Mouse (Mus musculus): ENCODE measurements around the gene Qsox1. TPM values are rescaled to one million over a fixed set of nuclear protein-coding genes. Genes with fewer than 3 reads are reported as not detected.

Qsox1 gene
- polyA plus RNA-seq, 1 experiment from 2014 or later: 24.4 TPM

DNA sequence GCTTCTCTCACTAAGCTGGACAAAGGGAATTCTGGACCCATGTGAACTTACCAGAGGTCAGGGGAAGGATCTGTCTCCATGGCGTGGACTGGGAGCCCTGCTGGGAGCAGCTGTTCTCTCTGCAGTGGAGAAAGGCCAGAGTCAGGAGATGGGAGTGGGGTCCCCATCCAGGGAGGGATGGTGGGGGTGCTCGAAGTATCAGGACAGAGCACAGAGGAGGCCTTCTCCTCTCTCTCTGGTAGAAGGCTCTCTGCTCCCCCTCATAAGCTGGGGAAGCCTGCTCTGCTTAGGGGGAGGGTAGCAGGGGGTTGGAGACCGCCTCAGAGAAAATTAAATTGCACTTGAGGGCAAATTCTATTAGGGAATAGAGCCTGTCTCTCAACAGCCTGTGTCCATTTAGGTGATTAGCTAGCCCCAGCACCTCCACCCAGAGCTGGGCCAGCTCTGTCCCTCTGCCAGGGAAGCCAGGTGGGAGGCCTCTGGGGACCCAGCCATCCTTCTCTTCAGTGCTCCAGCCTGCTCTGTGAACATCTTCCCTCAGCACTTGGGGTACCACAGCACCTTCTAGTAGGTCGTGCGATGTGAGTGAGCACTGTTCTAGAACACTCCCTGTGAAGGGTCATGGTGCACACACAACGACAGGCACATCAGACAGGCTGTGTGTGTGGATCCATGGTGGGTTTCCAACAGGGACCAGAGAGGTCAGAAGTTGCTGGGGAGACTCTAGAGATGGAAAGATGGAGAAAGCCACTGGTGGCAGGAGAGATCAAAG is 61.0 kb downstream of the Qsox1 start, which contains the start of gene Lhx4:
TSS of gene Lhx4 (minus strand) at position 201 of the 772 bp plus-strand sequence.
- Histone ChIP-seq H3K4me1 (replicated peaks) (peaks cover 27% of the 10 kb centered on the region), H3K9me3 (no peaks in the 10 kb centered on the region), H3K36me3 (no peaks in the 10 kb centered on the region), H3K4me3 (peak within 1 kb of the TSS; percentile 23), H3K27ac (peak within 1 kb of the TSS; percentile 73), H3K27me3 (ENCODE audit: insufficient read depth, poor library complexity, severe bottlenecking) (peaks cover 86% of the 10 kb centered on the region)
- peak; percentile 13 for DNase-seq (ENCODE audit: low spot score)
- WGBS: 68% methylated on average over 6 of the region's 6 CpGs

DNA sequence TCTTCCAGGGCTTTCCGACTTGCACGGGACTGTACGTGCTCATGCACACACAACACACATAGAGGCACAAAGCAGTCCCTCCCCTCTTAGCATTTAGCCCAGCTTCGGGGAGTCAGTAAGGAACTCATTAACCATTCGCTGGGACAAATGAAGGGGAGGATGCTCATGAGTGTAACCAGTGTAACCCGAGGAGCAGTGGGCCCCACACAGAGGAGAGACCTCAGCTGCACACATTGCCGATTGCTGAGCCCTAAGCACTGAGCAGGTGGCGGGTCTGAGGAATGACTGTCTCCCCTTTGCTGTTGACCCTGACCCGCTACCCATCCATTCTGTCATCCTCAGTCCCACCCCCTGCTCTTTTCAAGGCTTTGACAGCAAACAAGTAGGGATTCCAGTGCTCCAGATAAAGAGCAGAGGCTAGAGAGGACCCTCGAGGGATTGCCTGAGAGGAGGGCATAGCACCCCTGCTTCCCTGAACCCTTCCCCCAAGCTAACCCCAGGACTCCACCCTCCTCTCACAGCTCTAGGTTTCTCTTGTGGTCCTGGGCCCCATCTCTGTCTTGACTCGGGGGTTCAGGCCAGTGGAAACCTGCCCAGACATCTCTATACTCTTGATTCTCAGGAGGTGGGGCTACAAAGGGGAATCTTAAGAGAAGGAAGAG is 62.0 kb downstream of the Qsox1 start:
- Histone ChIP-seq H3K4me3 (peak overlapping the region; percentile 23), H3K27me3 (ENCODE audit: insufficient read depth, poor library complexity, severe bottlenecking) (peaks cover 96% of the 10 kb centered on the region), H3K9me3 (no peaks in the 10 kb centered on the region), H3K27ac (peak overlapping the region; percentile 73), H3K36me3 (no peaks in the 10 kb centered on the region), H3K4me1 (replicated peaks) (peaks cover 28% of the 10 kb centered on the region)
- DNase-seq (ENCODE audit: low spot score): peak; percentile 52
- WGBS: 13% methylated on average over 11 of the region's 11 CpGs

DNA sequence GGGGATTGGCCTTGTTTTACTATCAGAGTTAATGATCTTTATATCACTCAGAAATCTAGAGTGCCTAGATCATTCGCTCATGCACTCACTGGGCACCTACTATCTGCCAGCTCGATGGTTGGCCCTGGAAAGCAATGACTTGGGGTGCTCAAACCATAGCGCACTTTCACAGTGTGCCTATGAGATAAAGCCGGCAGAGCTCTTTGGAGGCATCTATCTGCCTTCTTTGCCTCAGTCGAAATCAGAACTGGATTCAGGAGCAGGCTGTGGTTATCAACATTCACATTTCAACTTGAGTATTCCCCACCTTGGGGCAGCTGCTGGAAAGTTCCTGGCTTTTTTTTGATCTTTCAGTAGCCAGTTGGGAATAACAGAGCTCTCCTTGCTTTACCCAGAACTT is 64.8 kb downstream of the Qsox1 start:
- no peak overlapping the region for H3K4me3 ChIP-seq
- 76% methylated on average over 5 of the region's 5 CpGs for WGBS
- peaks cover 33% of the 10 kb centered on the region for H3K4me1 ChIP-seq (replicated peaks)
- H3K36me3 ChIP-seq: no peaks in the 10 kb centered on the region
- no peaks in the 10 kb centered on the region for H3K9me3 ChIP-seq
- no peak overlapping the region for H3K27ac ChIP-seq
- peaks cover 100% of the 10 kb centered on the region for H3K27me3 ChIP-seq (ENCODE audit: insufficient read depth, poor library complexity, severe bottlenecking)
- no peak for DNase-seq (ENCODE audit: low spot score)

DNA sequence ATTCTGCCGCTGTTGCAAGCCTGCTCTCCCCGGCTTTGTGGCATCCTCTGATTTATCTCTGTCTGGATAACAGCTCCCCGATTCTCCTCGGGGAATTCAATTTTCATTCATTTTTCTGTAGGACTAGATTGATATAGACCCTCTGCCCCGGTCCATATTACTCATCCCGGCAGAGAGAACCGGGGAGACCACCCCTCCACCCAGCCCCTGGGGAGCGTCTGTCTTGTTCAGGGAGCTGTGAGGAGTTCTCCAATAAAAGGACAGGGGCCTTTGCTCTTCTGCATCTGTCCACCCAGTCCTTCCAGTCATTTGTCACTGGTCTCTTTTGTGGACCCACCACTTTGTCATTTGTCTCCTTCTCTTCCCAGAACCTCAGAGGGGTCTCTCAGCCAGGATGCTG is 65.7 kb downstream of the Qsox1 start:
- Histone ChIP-seq H3K27ac (no peak overlapping the region), H3K27me3 (ENCODE audit: insufficient read depth, poor library complexity, severe bottlenecking) (peaks cover 100% of the 10 kb centered on the region), H3K4me1 (replicated peaks) (peaks cover 42% of the 10 kb centered on the region), H3K9me3 (no peaks in the 10 kb centered on the region), H3K36me3 (no peaks in the 10 kb centered on the region), H3K4me3 (no peak overlapping the region)
- no peak for DNase-seq (ENCODE audit: low spot score)
- 14% methylated on average over 8 of the region's 8 CpGs for WGBS

DNA sequence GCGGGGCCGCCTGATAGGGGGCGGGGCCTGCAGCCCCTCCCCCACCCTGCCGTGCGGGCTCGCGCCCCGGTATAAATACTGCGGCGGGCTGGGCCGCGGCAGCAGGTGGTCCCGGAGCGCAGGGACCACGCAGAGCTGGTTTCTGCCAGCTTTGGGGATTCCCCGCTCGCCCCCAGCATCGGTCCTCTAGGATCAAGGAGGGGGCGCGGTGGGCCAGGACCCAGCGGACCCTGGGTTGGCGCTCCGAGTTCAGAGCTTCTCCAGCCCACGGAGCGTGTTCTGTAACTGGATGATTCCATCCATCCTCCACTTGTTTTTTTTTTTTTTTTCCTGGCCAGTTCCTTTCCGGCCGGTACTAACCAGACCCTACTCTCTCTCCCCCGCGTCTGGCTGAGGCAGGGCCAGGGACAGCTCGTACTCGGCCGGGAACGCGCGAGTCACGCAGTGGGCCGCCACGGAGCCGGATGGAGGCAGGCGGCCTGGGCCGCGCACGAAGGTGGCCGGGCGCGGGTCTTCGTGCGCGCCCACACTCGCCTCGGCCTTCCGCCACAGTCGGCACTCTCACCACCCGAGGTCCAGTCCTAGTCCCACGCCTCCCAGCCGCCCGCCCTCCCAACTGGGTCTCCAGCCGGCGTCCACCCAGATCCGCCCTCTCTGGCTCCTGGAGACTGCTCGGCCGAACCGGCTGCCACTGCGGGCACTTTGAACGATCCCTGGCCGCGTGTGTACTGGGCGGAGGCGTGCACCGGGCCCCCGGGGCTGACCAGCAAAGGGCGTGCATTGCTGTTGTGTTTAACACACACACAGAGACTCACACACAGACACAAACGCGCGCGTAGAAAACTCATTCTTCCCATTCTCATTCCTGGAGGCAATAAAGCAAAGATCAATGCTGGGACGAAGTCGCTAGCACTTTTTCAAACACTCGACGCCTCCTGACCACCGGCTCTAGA is 70.0 kb downstream of the Qsox1 start:
- Histone ChIP-seq H3K4me3 (peak overlapping the region; percentile 62), H3K27ac (peak overlapping the region; percentile 56), H3K27me3 (ENCODE audit: insufficient read depth, poor library complexity, severe bottlenecking) (peaks cover 100% of the 10 kb centered on the region), H3K4me1 (replicated peaks) (peaks cover 42% of the 10 kb centered on the region), H3K36me3 (no peaks in the 10 kb centered on the region), H3K9me3 (no peaks in the 10 kb centered on the region)
- WGBS: under 1% methylated on average over 81 of the region's 81 CpGs
- peak; percentile 70 for DNase-seq (ENCODE audit: low spot score)

DNA sequence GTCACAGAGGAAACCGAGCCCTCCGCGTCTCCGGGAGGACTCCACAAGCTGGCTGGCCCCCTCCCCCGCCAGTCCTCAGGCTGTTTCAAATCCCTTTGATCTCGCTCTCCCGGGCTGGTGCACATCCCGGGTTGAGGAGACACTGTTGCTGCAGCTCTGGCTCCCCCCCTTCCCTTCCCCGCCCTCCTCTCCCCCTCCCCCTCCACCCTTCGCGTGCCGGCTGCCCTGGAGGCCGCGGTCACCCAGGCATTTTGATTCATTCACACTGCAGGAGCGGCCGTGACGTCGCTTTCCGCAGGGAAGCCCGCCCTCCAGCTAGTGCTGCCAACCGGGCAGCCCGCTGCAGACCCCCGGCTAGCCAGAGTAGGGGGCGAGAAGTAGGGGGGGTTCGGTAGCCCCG is 70.7 kb downstream of the Qsox1 start:
- DNase-seq (ENCODE audit: low spot score): peak; percentile 78
- peak overlapping the region; percentile 56 for H3K27ac ChIP-seq
- under 1% methylated on average over 26 of the region's 26 CpGs for WGBS

DNA sequence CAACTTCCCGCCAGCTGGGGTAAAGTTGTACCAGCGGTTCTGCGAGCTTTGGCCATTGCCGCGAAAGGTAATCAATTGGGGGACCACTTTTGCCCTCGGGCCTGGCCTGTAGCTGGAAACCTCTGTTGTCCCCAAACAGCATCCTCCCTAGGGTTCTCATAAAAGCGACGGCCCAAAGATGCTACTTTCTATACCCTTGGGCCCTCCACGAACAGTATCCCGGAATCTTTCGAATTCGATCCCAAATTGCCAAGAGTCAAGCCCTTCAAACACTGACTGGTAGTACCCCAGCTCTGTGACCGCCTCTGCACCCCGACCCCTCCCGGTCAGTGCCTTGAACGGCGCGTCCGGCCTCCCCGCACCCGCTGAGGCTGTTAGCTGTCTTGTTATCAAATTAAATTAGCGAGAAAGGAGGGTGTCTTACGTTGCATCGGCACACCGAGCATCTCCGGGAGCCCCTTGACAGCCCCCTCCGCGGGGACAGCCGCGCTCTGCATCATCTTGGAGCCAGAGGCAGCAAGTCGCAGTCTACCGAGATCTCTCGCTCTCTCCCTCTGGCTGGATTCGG is 71.2 kb downstream of the Qsox1 start:
- peak overlapping the region; percentile 23; the same call in 1 of the 2 replicates for H3K27ac ChIP-seq
- peak overlapping the region; percentile 62 for H3K4me3 ChIP-seq
- WGBS: under 1% methylated on average over 34 of the region's 34 CpGs
- H3K27me3 ChIP-seq (ENCODE audit: insufficient read depth, poor library complexity, severe bottlenecking): peaks cover 100% of the 10 kb centered on the region
- no peaks in the 10 kb centered on the region for H3K9me3 ChIP-seq
- H3K36me3 ChIP-seq: no peaks in the 10 kb centered on the region
- H3K4me1 ChIP-seq (replicated peaks): peaks cover 45% of the 10 kb centered on the region
- DNase-seq (ENCODE audit: low spot score): no peak

More for the DNA sequence above, 70.7 kb downstream of the Qsox1 start:
- Histone ChIP-seq H3K4me3 (peak overlapping the region; percentile 62), H3K9me3 (no peaks in the 10 kb centered on the region), H3K4me1 (replicated peaks) (peaks cover 47% of the 10 kb centered on the region), H3K36me3 (no peaks in the 10 kb centered on the region), H3K27me3 (ENCODE audit: insufficient read depth, poor library complexity, severe bottlenecking) (peaks cover 100% of the 10 kb centered on the region)

DNA sequence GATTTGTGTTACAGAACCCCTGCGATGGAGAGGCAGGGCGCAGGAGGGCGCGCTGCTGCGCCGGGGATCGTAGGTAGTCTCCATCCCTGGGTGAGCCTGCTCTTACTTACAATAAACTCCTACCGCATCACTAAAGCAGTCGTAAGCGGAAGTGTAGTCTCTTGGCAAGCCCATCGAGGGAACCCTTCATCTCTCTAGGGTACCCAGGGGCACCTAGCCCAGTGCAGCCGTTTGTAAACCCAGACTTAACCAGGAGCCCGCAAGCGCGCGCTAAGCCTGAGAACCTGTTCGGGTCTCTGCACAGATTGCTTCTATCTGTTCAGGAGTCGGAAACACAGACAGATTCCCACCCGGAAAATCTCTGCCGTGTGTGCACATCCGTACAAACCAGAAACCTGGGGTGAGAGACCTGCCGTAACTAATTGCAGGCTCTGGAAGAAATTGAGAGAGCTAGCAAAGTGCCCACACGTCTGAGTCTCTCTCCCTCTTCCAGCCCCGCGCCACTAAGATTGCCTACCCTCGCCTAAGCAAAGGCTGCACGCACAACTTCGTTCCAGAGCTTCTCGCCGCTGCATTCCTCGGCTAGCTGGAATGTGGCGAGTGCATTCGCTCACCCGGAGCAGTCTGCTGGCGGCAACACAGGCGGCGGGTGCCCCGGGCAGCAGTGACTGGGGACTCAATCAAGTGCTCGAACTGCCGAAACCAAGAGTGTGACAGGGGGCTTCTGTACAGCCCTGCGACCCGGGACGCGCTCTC is 71.9 kb downstream of the Qsox1 start:
- H3K9me3 ChIP-seq: no peaks in the 10 kb centered on the region
- H3K4me1 ChIP-seq (replicated peaks): peaks cover 45% of the 10 kb centered on the region
- H3K4me3 ChIP-seq: peak overlapping the region; percentile 62
- H3K27ac ChIP-seq: peak overlapping the region; percentile 23; the same call in 1 of the 2 replicates
- peaks cover 100% of the 10 kb centered on the region for H3K27me3 ChIP-seq (ENCODE audit: insufficient read depth, poor library complexity, severe bottlenecking)
- under 1% methylated on average over 44 of the region's 44 CpGs for WGBS
- H3K36me3 ChIP-seq: no peaks in the 10 kb centered on the region
- DNase-seq (ENCODE audit: low spot score): peak; percentile 72

DNA sequence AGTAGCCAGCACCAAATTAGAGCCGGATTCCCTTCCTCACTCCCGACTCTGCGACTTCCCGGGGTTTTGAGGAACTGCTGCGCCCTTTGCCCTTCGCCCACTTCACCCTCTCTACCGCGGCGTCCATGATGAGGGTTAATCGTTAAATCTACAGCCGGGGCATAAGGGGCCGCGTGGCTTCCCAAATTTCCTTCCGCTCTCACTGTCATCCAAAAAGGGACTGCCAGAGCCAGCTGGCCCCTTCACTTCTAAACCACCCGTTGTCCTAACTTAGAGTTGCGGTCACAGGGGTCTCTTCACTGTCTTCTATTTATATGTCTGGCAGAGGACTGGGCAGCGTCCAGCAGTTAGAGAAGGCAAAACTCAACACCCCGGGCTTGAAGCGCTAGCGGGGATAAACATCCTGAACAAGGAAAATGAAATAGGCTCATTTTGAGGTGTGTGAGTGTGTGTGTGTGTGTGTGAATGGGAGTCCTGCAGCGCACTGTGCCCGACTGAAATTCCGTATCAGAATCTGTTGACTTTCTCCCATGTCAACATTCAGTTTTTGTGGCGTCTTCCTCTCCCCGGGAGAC is 74.8 kb downstream of the Qsox1 start:
- Histone ChIP-seq H3K9me3 (no peaks in the 10 kb centered on the region), H3K4me1 (replicated peaks) (peaks cover 40% of the 10 kb centered on the region), H3K36me3 (no peaks in the 10 kb centered on the region), H3K4me3 (peak overlapping the region; percentile 10; the same call in 1 of the 2 replicates), H3K27me3 (ENCODE audit: insufficient read depth, poor library complexity, severe bottlenecking) (peaks cover 100% of the 10 kb centered on the region), H3K27ac (no peak overlapping the region)
- under 1% methylated on average over 25 of the region's 25 CpGs for WGBS
- DNase-seq (ENCODE audit: low spot score): peak; percentile 49

DNA sequence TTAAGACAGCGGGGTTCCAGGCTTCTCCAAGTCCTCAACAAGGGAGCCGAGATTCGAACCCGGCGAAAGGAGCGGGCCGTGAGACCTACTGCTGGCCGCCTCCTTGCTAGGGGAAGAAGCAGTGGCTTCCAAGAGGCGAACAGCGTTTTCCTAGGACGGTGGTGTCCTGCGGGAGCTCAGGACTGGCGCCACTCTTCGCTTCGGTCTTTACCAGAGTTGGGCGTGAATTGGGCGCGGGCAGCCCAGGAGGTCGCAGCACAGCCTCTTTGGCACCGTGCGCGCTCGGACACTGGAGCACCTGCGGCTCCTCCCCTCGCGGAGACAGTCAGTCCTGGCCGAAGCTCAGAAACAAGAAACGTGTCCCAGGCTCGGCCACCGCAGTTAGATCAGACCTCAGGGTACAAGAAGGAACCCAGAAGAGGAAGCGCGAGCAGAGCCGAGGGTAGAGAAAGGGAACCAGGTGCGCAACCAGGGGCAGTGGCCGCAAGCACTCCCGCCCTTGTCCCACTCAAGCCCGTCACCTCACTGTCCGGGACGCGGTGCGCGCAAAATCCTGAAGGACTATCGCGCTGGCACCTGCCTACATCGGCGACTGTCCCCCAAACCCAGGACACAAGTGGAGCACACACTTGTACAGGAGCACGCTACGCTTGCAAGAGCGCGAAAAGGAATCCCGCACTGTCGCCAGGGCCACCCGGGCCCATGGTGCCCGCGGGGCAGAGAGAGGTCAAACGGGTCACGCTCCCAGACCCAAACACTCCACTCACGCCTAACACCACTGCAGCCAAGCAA is 75.5 kb downstream of the Qsox1 start:
- WGBS: under 1% methylated on average over 58 of the region's 58 CpGs
- no peaks in the 10 kb centered on the region for H3K36me3 ChIP-seq
- H3K9me3 ChIP-seq: no peaks in the 10 kb centered on the region
- H3K27ac ChIP-seq: no peak overlapping the region
- H3K4me3 ChIP-seq: peak overlapping the region; percentile 10
- DNase-seq (ENCODE audit: low spot score): peak; percentile 58
- peaks cover 33% of the 10 kb centered on the region for H3K4me1 ChIP-seq (replicated peaks)
- H3K27me3 ChIP-seq (ENCODE audit: insufficient read depth, poor library complexity, severe bottlenecking): peaks cover 100% of the 10 kb centered on the region

Measured in hindbrain, embryonic 10.5 days (tissue).